Mouse (Mus musculus): ENCODE data around the gene Ncln.

The Ncln gene

GRCm38 (mm10) chr10:81510246-81510810, 14.1 kb upstream of the Ncln start:
- DNase-seq: no peak

DNA sequence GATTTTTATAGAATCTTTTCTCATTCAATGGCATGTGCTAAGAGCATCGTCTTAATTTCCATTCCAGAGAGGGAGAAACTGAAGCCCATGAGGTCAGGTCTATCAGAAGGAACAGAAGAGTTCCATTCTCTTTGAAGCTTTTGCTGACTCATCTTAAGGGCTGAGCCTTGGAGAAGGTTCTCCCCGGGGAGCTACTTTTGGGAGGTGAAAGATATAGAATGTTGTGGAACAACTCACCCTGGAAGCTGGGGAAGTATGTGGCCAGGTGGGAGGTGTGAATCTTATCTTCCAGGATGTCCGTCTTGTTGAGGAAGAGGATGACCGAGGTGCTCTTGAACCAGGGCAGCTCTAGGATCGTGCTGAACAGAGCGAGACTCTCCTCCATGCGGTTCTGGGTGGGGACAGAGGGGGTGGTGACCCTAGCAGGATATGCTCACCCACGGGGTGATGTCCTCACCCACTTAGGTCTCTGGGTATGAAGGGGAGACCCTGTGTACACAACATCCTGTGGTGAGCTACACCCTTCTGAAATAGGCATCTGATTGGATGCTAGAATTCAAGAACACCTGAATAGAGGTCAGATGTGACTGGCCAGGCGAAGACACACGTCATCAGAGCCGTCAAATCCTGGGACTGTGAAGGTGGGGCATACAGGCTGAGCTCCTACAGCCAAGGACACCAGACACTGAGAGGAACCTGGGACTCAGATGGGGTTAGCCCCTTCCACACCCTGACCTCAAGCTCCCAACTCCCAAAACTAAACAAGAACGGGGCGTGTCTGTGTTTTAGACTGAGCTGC, 11.7 kb upstream of the Ncln start:
- DNase-seq: no peak

- DNase-seq: no peak
Observed at GRCm38 (mm10) chr10:81507095-81507494, 10.9 kb upstream of the Ncln start.

DNA sequence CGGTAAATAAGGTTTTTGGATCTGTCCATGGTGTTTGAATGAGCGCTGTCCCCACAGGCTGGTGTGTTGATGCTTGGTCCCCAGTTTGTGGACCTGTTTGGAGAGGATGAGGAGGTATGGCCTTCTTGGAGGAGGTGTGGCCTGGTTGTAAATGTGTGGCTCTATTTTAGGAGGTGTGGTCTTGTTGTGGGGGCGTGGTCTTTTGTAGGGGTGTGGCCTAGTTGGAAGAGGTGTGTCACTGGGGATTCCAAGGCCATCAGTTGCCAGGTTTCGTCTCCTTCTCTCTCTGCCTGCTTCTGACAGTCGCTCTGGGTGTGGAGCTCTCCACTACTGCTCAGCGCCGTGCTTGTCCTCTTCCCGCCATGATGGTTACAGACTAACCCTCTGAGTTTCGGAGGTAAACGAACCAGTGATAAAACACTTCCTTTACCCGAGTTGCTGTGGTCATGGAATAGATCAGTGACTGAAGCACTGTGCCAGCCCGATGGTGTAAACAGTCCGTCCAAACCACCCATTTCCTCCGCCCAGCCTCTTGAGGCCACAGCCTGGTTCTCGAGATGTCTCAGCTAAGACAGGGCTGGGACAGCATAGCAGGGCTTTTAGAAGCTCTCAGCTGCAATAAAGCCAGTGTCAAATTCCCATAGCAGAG, 8.9 kb upstream of the Ncln start:
- no peak for DNase-seq

GRCm38 (mm10) chr10:81502658-81503057, 6.5 kb upstream of the Ncln start:
- DNase-seq: peak; percentile 94

DNA sequence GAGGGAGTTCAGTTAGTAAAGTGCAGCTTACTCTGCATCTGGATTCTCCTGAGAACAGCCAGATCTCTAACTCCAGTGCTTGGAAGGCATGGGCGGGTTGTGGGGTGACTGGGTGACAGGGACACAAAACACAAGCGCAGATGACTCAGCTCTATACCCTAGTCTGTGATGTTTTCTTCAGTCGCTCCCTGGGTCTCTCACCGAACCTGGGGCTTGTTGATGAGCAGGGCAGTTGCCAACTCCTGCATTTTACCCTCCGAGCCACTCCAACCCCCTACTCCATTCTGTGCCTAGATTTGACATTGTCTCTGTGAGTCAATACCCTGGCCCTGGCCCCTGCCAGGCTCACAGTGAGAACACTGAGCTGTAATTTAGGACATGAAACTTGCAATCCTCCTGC, 5.7 kb upstream of the Ncln start:
- DNase-seq: no peak

GRCm38 (mm10) chr10:81500032-81500431, 3.8 kb upstream of the Ncln start, which contains the start of gene S1pr4:
Gene S1pr4 (minus strand): TSS chr10:81500132.
- no peak for DNase-seq

- peak; percentile 31 for DNase-seq
Observed at GRCm38 (mm10) chr10:81499250-81499901, 3.2 kb upstream of the Ncln start.

GRCm38 (mm10) chr10:81498316-81499249, 2.4 kb upstream of the Ncln start:
- DNase-seq: no peak

- DNase-seq: no peak
Observed at GRCm38 (mm10) chr10:81497401-81498270, 1.4 kb upstream of the Ncln start.

DNA sequence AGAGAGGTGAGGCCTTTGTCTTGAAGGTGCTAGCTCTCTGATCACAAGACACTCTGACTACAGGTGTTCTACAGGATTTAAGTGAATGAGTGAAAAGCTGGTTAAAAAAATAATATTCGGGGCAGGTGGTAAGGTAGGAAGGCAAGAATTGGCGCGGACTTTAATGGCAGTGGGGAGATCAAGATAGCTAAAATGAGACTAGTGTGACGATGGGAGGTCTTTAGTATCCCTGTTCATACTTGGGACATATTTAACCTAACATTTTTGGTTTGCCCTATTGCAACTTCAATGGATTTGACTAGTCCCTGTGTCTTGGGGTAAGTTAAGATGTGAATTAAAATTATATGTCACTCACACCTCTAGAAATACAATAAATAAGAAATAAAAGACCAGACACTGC, 777 bp upstream of the Ncln start:
- no peak for DNase-seq

- no peak for DNase-seq
Observed at GRCm38 (mm10) chr10:81495616-81496263, 452 bp downstream of the Ncln start.

DNA sequence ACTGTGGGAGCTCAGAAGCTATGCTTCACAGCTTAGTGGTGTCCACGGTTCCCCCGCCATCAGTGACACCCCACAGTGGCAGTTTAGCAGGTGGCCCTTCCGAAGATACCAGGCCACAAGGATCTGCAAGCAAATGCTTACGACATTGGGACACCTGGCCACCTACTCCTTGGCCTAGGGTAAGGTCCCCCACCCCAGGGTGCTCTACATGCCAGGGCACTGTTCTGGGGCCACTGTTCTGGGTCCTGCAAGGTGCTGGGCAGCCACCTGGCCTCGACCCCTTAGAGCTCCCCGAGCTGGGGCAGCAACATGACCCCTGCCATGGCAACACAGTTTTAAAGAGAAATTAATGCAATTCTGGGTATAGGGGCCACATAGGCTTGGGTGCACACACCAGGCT, 1.0 kb downstream of the Ncln start:
- no peak for DNase-seq

GRCm38 (mm10) chr10:81494260-81495041, 1.7 kb downstream of the Ncln start:
- no peak for DNase-seq

DNA sequence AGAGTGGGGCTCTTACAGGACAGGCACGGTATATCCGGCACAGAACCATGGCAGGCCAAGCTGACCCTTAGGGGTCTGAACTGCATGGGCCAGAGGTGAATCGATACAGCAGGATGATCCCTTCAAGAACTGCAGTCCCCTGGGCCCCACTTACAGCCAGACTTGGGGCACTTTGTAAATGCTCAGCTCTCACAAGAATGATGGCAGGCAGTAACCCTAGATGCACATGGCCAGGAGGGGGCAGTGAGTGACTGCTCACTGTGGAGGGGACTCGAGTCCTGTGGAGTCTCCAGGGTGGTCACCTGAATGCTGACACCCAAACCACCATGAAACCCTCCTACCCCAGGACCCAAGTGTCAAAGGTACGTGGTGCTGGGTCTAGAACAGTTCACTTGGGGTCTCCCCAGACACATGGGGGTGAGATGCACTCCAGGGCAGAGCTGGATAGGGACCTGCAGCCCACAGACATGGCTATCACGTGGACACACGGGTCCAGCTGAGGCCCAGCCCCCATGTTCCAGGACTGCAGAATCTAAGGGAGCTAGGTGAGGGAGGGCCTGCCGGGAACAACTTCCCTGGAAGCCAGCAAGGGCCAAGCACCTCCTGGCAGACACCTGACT, 2.5 kb downstream of the Ncln start:
- no peak for DNase-seq

- DNase-seq: no peak
Observed at GRCm38 (mm10) chr10:81492606-81493240, 3.5 kb downstream of the Ncln start.

- DNase-seq: no peak
Observed at GRCm38 (mm10) chr10:81491018-81491417, 5.2 kb downstream of the Ncln start.

DNA sequence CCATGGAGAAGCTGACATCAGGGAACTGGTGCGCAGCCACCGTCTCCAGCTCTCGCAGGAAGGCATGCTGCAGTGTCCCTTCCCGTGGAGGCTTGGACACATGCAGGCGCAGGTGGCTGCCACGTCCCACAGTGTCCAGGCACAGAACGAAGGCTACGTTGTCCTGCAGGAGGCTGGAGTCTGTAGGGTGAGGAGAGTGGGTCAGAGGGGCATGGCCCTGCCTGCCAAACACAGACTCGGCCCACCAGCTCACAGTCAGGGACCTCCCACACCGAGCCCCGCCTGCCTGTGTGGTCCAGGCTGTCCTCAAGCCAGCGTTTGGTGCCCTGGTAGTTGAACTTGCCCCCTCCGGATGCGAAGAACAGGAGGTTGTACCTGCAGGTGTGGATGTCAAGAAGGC, 6.3 kb downstream of the Ncln start:
- no peak for DNase-seq

DNA sequence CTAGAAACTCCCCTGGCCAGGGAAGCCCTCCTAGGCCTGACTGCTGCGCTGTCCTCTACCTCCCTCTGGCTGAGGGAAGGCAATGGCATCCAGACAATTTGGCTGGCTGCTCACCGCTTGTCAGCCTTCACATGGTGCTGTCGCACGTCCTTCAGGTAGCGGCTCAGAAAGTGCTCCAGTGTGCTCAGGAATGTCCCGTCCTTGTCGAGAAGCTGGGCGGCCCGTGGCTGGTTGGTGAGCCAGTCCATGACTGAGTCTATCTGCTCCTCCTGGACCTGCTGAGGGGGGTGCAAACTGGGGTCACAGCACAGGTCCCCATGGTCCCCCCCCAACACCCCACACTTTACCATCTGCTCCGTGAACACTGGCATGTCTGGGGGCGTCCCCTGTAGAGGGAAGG, 8.1 kb downstream of the Ncln start:
- no peak for DNase-seq
